Mouse (Mus musculus) C2C12 (cell line): ENCODE data around the gene Olfr69. TPM values are rescaled to one million over a fixed set of nuclear protein-coding genes. Genes with fewer than 3 reads are reported as not detected.
"Not testable (repeated sequence)": the region's sequence is repeated elsewhere in the genome, so short reads cannot be mapped to it uniquely, and the experiment has no call there.

Source experiments
- H3K27me3 ChIP-seq: one replicate; pipeline ENCODE4 v1.6.1; 2011; ENCODE audit not compliant: control insufficient read depth, insufficient read depth, insufficient read length
- H3K36me3 ChIP-seq: one replicate; pipeline ENCODE4 v1.6.1; 2011; ENCODE audit not compliant: control insufficient read depth, insufficient read depth
- H3K4me3 ChIP-seq: one replicate; pipeline ENCODE4 v1.5.1; 2011; ENCODE audit warnings: mild to moderate bottlenecking, control low read depth; ENCODE audit not compliant: poor library complexity, insufficient read depth, severe bottlenecking
- H3K79me2 ChIP-seq: one replicate; pipeline ENCODE4 v1.6.1; 2011; ENCODE audit not compliant: control insufficient read depth, insufficient read depth
- H3K79me3 ChIP-seq: one replicate; pipeline ENCODE4 v1.6.1; 2011; ENCODE audit warnings: low read depth, control low read depth
- H3ac ChIP-seq: one replicate; pipeline ENCODE3; 2011; ENCODE audit warnings: low read depth; ENCODE audit not compliant: control insufficient read depth, insufficient read length
- CEBPB ChIP-seq: IDR thresholded peaks from one replicate; pipeline ENCODE4 v1.6.1; 2011; ENCODE audit warnings: low read depth, mild to moderate bottlenecking, control low read depth, moderate library complexity
- CTCF ChIP-seq: IDR thresholded peaks from one replicate; pipeline ENCODE4 v1.5.1; 2011; ENCODE audit not compliant: control insufficient read depth, insufficient read depth, insufficient read length
- FOSL1 ChIP-seq: IDR thresholded peaks from one replicate; pipeline ENCODE4 v1.8.0; 2011; ENCODE audit warnings: mild to moderate bottlenecking, low read length; ENCODE audit not compliant: poor library complexity, insufficient read depth, severe bottlenecking
- MAX ChIP-seq: IDR thresholded peaks from one replicate; pipeline ENCODE4 v1.6.1; 2011; ENCODE audit warnings: mild to moderate bottlenecking, control low read depth
- MYOD1 ChIP-seq: IDR thresholded peaks from one replicate; pipeline ENCODE4 v1.6.1; 2011; ENCODE audit warnings: low read depth; ENCODE audit not compliant: control insufficient read depth, insufficient read length
- MYOG ChIP-seq: IDR thresholded peaks from one replicate; pipeline ENCODE4 v1.6.1; 2011; ENCODE audit not compliant: control insufficient read depth, insufficient read length; ENCODE audit errors: extremely low read depth
- USF1 ChIP-seq: IDR thresholded peaks from one replicate; pipeline ENCODE4 v1.6.1; 2011; ENCODE audit warnings: low read depth, mild to moderate bottlenecking, control low read depth, moderate library complexity
- polyA plus RNA-seq: library from polyadenylated mRNA; unstranded; fragments of >200 nt; fragmentation: generic; extraction: Trizol; gene quantifications from one replicate; pipeline ENCODE4 v1.2.1, GENCODE M21; 2012; ENCODE audit warnings: missing spikeins

The Olfr69 gene
- polyA plus RNA-seq, 1 experiment, result not detected

- no peaks in the 10 kb centered on the region for H3K36me3 ChIP-seq
- TF ChIP-seq CTCF (no peak), CEBPB (no peak), FOSL1 (no peak), MYOG (no peak), MAX (no peak), USF1 (no peak), MYOD1 (no peak)
- no peaks in the 10 kb centered on the region for H3K79me2 ChIP-seq
Measured at GRCm38 (mm10) chr7:103730074-103730473, 41.3 kb downstream of the Olfr69 start, which contains the start of gene Olfr628. Olfr628 (plus strand) TSS chr7:103730374.

GRCm38 (mm10) chr7:103716398-103716797 is 55.0 kb downstream of the Olfr69 start:
- H3ac ChIP-seq, H3K79me2 ChIP-seq, H3K4me3 ChIP-seq, H3K36me3 ChIP-seq, H3K79me3 ChIP-seq, H3K27me3 ChIP-seq: not testable (repeated sequence)

More at GRCm38 (mm10) chr7:103730074-103730473, 41.3 kb downstream of the Olfr69 start, which contains the start of gene Olfr628:
- Histone ChIP-seq H3K79me3 (no peaks in the 10 kb centered on the region), H3K27me3 (no peaks in the 10 kb centered on the region), H3K4me3 (no peak within 1 kb of the TSS), H3ac (no peak within 1 kb of the TSS)

Other genes starting within 250 kb of the Olfr69 start
- gene Olfr612, start 228.9 kb downstream of the Olfr69 start, polyA plus RNA-seq, result not detected
- gene Olfr613, start 223.5 kb downstream of the Olfr69 start, polyA plus RNA-seq, result not detected
- gene Olfr615, start 215.5 kb downstream of the Olfr69 start, polyA plus RNA-seq, result not detected
- not detected for gene Olfr616, start 202.5 kb downstream of the Olfr69 start, polyA plus RNA-seq
- not detected for gene Olfr617, start 198.5 kb downstream of the Olfr69 start, polyA plus RNA-seq
- gene Olfr618, start 181.5 kb downstream of the Olfr69 start, polyA plus RNA-seq, result not detected
- not detected for gene Olfr619, start 171.0 kb downstream of the Olfr69 start, polyA plus RNA-seq
- not detected for gene Olfr620, start 159.1 kb downstream of the Olfr69 start, polyA plus RNA-seq
- not detected for gene Olfr622, start 128.9 kb downstream of the Olfr69 start, polyA plus RNA-seq
- not detected for gene Olfr623, start 107.9 kb downstream of the Olfr69 start, polyA plus RNA-seq
- under 0.01 TPM for gene Olfr624, start 100.4 kb downstream of the Olfr69 start, polyA plus RNA-seq
- gene Olfr625-ps1, start 88.9 kb downstream of the Olfr69 start, polyA plus RNA-seq, result not detected
- gene Olfr243, start 56.9 kb downstream of the Olfr69 start, polyA plus RNA-seq, result not detected
- gene Olfr628, start 41.2 kb downstream of the Olfr69 start, polyA plus RNA-seq, result not detected
- gene Olfr629, start 26.7 kb downstream of the Olfr69 start, polyA plus RNA-seq, result not detected
- gene Olfr630, start 14.3 kb downstream of the Olfr69 start, polyA plus RNA-seq, result not detected
- not detected for gene Olfr68, start 8.1 kb upstream of the Olfr69 start, polyA plus RNA-seq
- gene Olfr67, start 20.2 kb upstream of the Olfr69 start, polyA plus RNA-seq, result not detected
- not detected for gene Hbb-bt, start 42.4 kb upstream of the Olfr69 start, polyA plus RNA-seq
- not detected for gene Hbb-bs, start 56.5 kb upstream of the Olfr69 start, polyA plus RNA-seq
- gene Hbb-bh2, start 68.9 kb upstream of the Olfr69 start, polyA plus RNA-seq, result not detected
- not detected for gene Hbb-bh1, start 71.6 kb upstream of the Olfr69 start, polyA plus RNA-seq
- not detected for gene Hbb-y, start 81.6 kb upstream of the Olfr69 start, polyA plus RNA-seq
- gene Olfr66, start 114.7 kb upstream of the Olfr69 start, polyA plus RNA-seq, result not detected
- not detected for gene Olfr64, start 122.9 kb upstream of the Olfr69 start, polyA plus RNA-seq
- not detected for gene Olfr65, start 131.9 kb upstream of the Olfr69 start, polyA plus RNA-seq
- gene Olfr631, start 157.2 kb upstream of the Olfr69 start, polyA plus RNA-seq, result not detected
- gene Olfr632, start 162.8 kb upstream of the Olfr69 start, polyA plus RNA-seq, result not detected
- not detected for gene Olfr633, start 172.8 kb upstream of the Olfr69 start, polyA plus RNA-seq
- gene Olfr635, start 199.6 kb upstream of the Olfr69 start, polyA plus RNA-seq, result not detected
- not detected for gene Olfr638, start 227.2 kb upstream of the Olfr69 start, polyA plus RNA-seq
- not detected for gene Olfr639, start 245.7 kb upstream of the Olfr69 start, polyA plus RNA-seq